33 mouse cellular contexts compared by ENCODE assay signal in genomic region chr12:72648921-72649320, GRCm38 (mm10). TPM values are rescaled to one million over a fixed set of nuclear protein-coding genes. Genes with fewer than 3 reads are reported as not detected.
DNase-seq lines count a peak whose midpoint lies in the region; ATAC-seq and TF ChIP-seq lines count a peak whose summit lies in the region.
"Had no signal": no experiment of that assay in that cellular context is flagged by ENCODE, and none has a peak within 500 bp of the region (broad histone marks: within the 10 kb centered on the region; RNA-seq: fewer than 3 reads in every experiment).

No protein-coding gene starts in this region.

- no peak for TF ChIP-seq POLR2A in ES-Bruce4 (IDR thresholded peaks at IDR 0.05; ENCODE audit: insufficient read depth, low read length)

- 0 out of 2 replicates have a peak, but pooled peaks have one; percentile 57 for TF ChIP-seq EP300 in ES-Bruce4 (IDR thresholded peaks at IDR 0.05; ENCODE audit: insufficient read depth, low read depth, low read length)

- intact Hi-C loops in left cerebral cortex, postnatal 10 days (cut with DNase I): no loop called here

- TF ChIP-seq CTCF in E14TG2a.4 (conservative IDR thresholded peaks at IDR 0.05; ENCODE audit: low read length) (no peak), ES-Bruce4 (IDR thresholded peaks at IDR 0.05; ENCODE audit: low read depth, low read length) (no peak)

- peak; percentile 50 for ATAC-seq in granulocyte monocyte progenitor cell, adult 5-6 weeks (replicated peaks; ENCODE audit: poor library complexity, severe bottlenecking)
- no peak for ATAC-seq in hindbrain, embryonic 16.5 days
- ATAC-seq: activated CD4-positive, CD25-positive, alpha-beta regulatory T cell, adult 4 months; forebrain, embryonic 13.5 days; forebrain, embryonic 16.5 days; intestine, embryonic 15.5 days; Patski had no signal

- H3K4me2 ChIP-seq in hindbrain, embryonic 16.5 days (ENCODE audit: low read length): no peak overlapping the region
- H3K4me2 ChIP-seq: forebrain, embryonic 13.5 days; heart, embryonic 13.5 days; hindbrain, embryonic 12.5 days; hindbrain, embryonic 15.5 days; intestine, embryonic 15.5 days had no signal

- peaks cover 16% of the 10 kb centered on the region for H3K9me3 ChIP-seq in E14TG2a.4 (ENCODE audit: low read length)
- H3K9me3 ChIP-seq in ES-Bruce4 (replicated peaks; ENCODE audit: control insufficient read depth, insufficient read depth, low read length, poor library complexity, severe bottlenecking): peaks cover 42% of the 10 kb centered on the region
- H3K9me3 ChIP-seq in hindbrain, embryonic 16.5 days (ENCODE audit: control insufficient read depth, low read length): no peaks in the 10 kb centered on the region
- H3K9me3 ChIP-seq: forebrain, embryonic 10.5 days; forebrain, embryonic 13.5 days; G1E; heart, embryonic 10.5 days; hindbrain, embryonic 15.5 days; intestine, embryonic 15.5 days had no signal

- WGBS in hindbrain, embryonic 16.5 days: 91% methylated on average over 14 of the region's 14 CpGs

- no peaks in the 10 kb centered on the region for H3K36me3 ChIP-seq in E14TG2a.4 (ENCODE audit: insufficient read depth, low read length)
- H3K36me3 ChIP-seq in ES-Bruce4 (ENCODE audit: control insufficient read depth, insufficient read depth, low read length, poor library complexity, severe bottlenecking): peaks cover 15% of the 10 kb centered on the region; the same call in 1 of the 2 replicates
- no peaks in the 10 kb centered on the region for H3K36me3 ChIP-seq in hindbrain, embryonic 16.5 days (ENCODE audit: control insufficient read depth, insufficient read depth, low read length)
- H3K36me3 ChIP-seq: forebrain, embryonic 10.5 days; hindbrain, embryonic 12.5 days; hindbrain, embryonic 15.5 days; intestine, embryonic 15.5 days had no signal

- peak; percentile 83 for DNase-seq in R1 (ENCODE audit: low read depth, low spot score)
- DNase-seq in layer of hippocampus, postnatal 14 days (ENCODE audit: low spot score in 2 of 2): no peak
- DNase-seq in spleen, adult 18-20 months: no peak
- no peak for DNase-seq in left cerebral cortex, postnatal 10 days (ENCODE audit: extremely low spot score in 1 of 2, low spot score in 2 of 2)
- DNase-seq: adrenal gland, adult 8-10 months; adrenal gland, postnatal 25 days; cerebellum, adult 18-20 months; cerebellum, adult 9-10 months; cerebellum, postnatal 14 days; gastrocnemius, adult 2 months; gastrocnemius, postnatal 14 days; heart, adult 2 months had no signal

- H3K9ac ChIP-seq in ES-Bruce4 (ENCODE audit: low read depth, poor library complexity, severe bottlenecking): peak overlapping the region; percentile 65
- no peak overlapping the region for H3K9ac ChIP-seq in hindbrain, embryonic 16.5 days (ENCODE audit: low read depth, low read length)
- H3K9ac ChIP-seq: forebrain, embryonic 13.5 days; heart, embryonic 13.5 days; hindbrain, embryonic 12.5 days; hindbrain, embryonic 15.5 days; intestine, embryonic 15.5 days had no signal

- peak overlapping the region; percentile 100 for H3K27ac ChIP-seq in ES-Bruce4 (ENCODE audit: insufficient read depth, low read length)
- H3K27ac ChIP-seq in hindbrain, embryonic 16.5 days (ENCODE audit: low read depth, low read length): no peak overlapping the region
- H3K27ac ChIP-seq: forebrain, embryonic 10.5 days; forebrain, embryonic 13.5 days; gastrocnemius, adult 2 months; heart, adult 2 months; heart, embryonic 10.5 days; heart, embryonic 13.5 days; hindbrain, embryonic 12.5 days; hindbrain, embryonic 15.5 days; intestine, embryonic 15.5 days had no signal

- peak overlapping the region; percentile 54 for H3K4me3 ChIP-seq in E14TG2a.4 (replicated peaks; ENCODE audit: low read length)
- H3K4me3 ChIP-seq in ES-Bruce4 (ENCODE audit: low read depth, low read length): peak overlapping the region; percentile 19; the same call in 1 of the 2 replicates
- no peak overlapping the region for H3K4me3 ChIP-seq in hindbrain, embryonic 16.5 days (ENCODE audit: low read length)
- H3K4me3 ChIP-seq: forebrain, embryonic 10.5 days; forebrain, embryonic 13.5 days; gastrocnemius, adult 2 months; heart, adult 2 months; heart, embryonic 10.5 days; heart, embryonic 13.5 days; hindbrain, embryonic 12.5 days; hindbrain, embryonic 15.5 days; intestine, embryonic 15.5 days had no signal

- H3K4me1 ChIP-seq in E14TG2a.4 (replicated peaks; ENCODE audit: low read depth, low read length): peaks cover 40% of the 10 kb centered on the region
- peaks cover 2% of the 10 kb centered on the region for H3K4me1 ChIP-seq in ES-Bruce4 (ENCODE audit: control insufficient read depth, insufficient read depth, low read length)
- H3K4me1 ChIP-seq in hindbrain, embryonic 16.5 days (ENCODE audit: control insufficient read depth, insufficient read depth, low read depth, low read length): no peaks in the 10 kb centered on the region
- H3K4me1 ChIP-seq: forebrain, embryonic 10.5 days; forebrain, embryonic 13.5 days; heart, embryonic 10.5 days; heart, embryonic 13.5 days; hindbrain, embryonic 12.5 days; hindbrain, embryonic 15.5 days; intestine, embryonic 15.5 days had no signal

- H3K27me3 ChIP-seq in E14TG2a.4 (ENCODE audit: insufficient read depth, low read length) (no peaks in the 10 kb centered on the region), ES-Bruce4 (ENCODE audit: control insufficient read depth, insufficient read depth, low read length, poor library complexity, severe bottlenecking) (no peaks in the 10 kb centered on the region)
- no peaks in the 10 kb centered on the region for H3K27me3 ChIP-seq in hindbrain, embryonic 16.5 days (replicated peaks; ENCODE audit: control insufficient read depth, insufficient read depth, low read length)
- H3K27me3 ChIP-seq: forebrain, embryonic 13.5 days; heart, embryonic 13.5 days; hindbrain, embryonic 12.5 days; hindbrain, embryonic 15.5 days; intestine, embryonic 15.5 days; Patski had no signal

RNA-seq across cellular contexts. Expression of gene Gm4756, which starts 0.5 kb away (rescaled TPM):
- polyA plus RNA-seq in ES-Bruce4 (2011; ENCODE audit: insufficient read depth, insufficient read length, low read depth, missing spikeins): 5.1 and 10.6 TPM in 2 replicates
- not detected in 2 replicates for total RNA-seq in granulocyte monocyte progenitor cell, adult 5-6 weeks (2014; fragmentation: Nextera tagmentation)
- not detected in 2 replicates for total RNA-seq in granulocyte monocyte progenitor cell, adult 5-6 weeks (2017)
- total RNA-seq in layer of hippocampus, postnatal 14 days (2021): under 1 TPM in 1 of 2 experiments, not detected in 1; 0.55 TPM
- total RNA-seq in left cerebral cortex, postnatal 10 days (2021): not detected
- polyA plus RNA-seq in hindbrain, embryonic 16.5 days (2015; fragmentation: Nextera tagmentation; extraction: Ambion mirVana): not detected in 2 replicates
- total RNA-seq: adrenal gland, adult 8-10 months; adrenal gland, postnatal 25 days; gastrocnemius, adult 2 months; gastrocnemius, postnatal 14 days; gastrocnemius, postnatal 4 days; heart, adult 2 months; heart, postnatal 25 days; hematopoietic stem cell, adult 5-6 weeks had no signal
- polyA plus RNA-seq: activated CD4-positive, CD25-positive, alpha-beta regulatory T cell, adult 4 months; embryonic facial prominence, embryonic 11.5 days; embryonic facial prominence, embryonic 14.5 days; forebrain, embryonic 10.5 days; forebrain, embryonic 13.5 days; forebrain, embryonic 16.5 days; G1E; heart, adult 2 months; heart, embryonic 10.5 days; heart, embryonic 13.5 days; heart, embryonic 16.5 days; hindbrain, embryonic 12.5 days; hindbrain, embryonic 15.5 days had no signal

RNA-seq across cellular contexts. Expression of gene Dhrs7, which starts 15.8 kb away (rescaled TPM):
- polyA plus RNA-seq in ES-Bruce4 (2011; ENCODE audit: insufficient read depth, insufficient read length, low read depth, missing spikeins): 38.0 and 42.7 TPM in 2 replicates
- 30.8 and 32.4 TPM in 2 replicates for total RNA-seq in granulocyte monocyte progenitor cell, adult 5-6 weeks (2014; fragmentation: Nextera tagmentation)
- total RNA-seq in granulocyte monocyte progenitor cell, adult 5-6 weeks (2017): 57.2 and 58.4 TPM in 2 replicates
- 10 to 100 TPM; 42.7 to 43.5 TPM for total RNA-seq in layer of hippocampus, postnatal 14 days (2021)
- 10 to 100 TPM; 22.9 to 30.4 TPM for total RNA-seq in left cerebral cortex, postnatal 10 days (2021)
- 20.4 and 22.7 TPM in 2 replicates for polyA plus RNA-seq in hindbrain, embryonic 16.5 days (2015; fragmentation: Nextera tagmentation; extraction: Ambion mirVana)
